ENCODE assay signal across 9 mouse cellular contexts in the genomic region with DNA sequence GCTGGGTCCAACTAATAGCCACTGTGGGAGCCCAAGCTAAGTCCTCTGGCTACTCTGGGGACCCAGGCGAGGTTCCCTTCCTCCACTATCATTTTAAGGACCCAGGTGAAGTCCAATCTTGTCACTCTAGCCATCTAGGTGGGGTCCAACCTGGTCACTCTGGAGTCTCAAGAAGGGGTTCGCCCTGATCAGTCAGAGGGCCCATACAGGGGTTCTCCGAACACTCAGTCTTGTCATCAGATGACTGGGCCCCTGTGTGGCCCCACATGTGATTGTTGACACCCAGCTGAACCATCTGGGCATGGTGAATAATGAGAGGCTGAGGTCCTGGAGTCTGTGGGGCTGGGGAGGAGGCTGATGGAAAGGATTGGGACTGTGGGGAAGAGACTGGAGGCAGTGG. TPM values are rescaled to one million over a fixed set of nuclear protein-coding genes. Genes with fewer than 3 reads are reported as not detected.
DNase-seq lines count a peak whose midpoint lies in the region; ATAC-seq and TF ChIP-seq lines count a peak whose summit lies in the region.
"Had no signal": no experiment of that assay in that cellular context is flagged by ENCODE, and none has a peak within 500 bp of the region (broad histone marks: within the 10 kb centered on the region; RNA-seq: fewer than 3 reads in every experiment).

No protein-coding gene starts in this region.

- no peaks in the 10 kb centered on the region for H3K27me3 ChIP-seq in spleen, adult 2 months (ENCODE audit: control insufficient read depth, insufficient read depth, low read length)
- no peaks in the 10 kb centered on the region for H3K27me3 ChIP-seq in heart, embryonic 11.5 days (ENCODE audit: control insufficient read depth, insufficient read depth, low read length)
- H3K27me3 ChIP-seq in liver, embryonic 11.5 days (replicated peaks; ENCODE audit: control insufficient read depth, insufficient read depth, low read length), result no peaks in the 10 kb centered on the region
- H3K27me3 ChIP-seq in stomach, postnatal 0 days (ENCODE audit: control insufficient read depth, insufficient read depth, low read length), result no peaks in the 10 kb centered on the region

- WGBS in spleen, adult 2 months, result 79% methylated on average over 3 of the region's 3 CpGs
- WGBS in heart, embryonic 11.5 days (ENCODE audit: insufficient replicate concordance), result 73% methylated on average over 3 of the region's 3 CpGs
- WGBS in liver, embryonic 11.5 days, result 74% methylated on average over 3 of the region's 3 CpGs
- WGBS in stomach, postnatal 0 days, result 71% methylated on average over 3 of the region's 3 CpGs

- no peak overlapping the region for H3K4me3 ChIP-seq in spleen, adult 2 months (ENCODE audit: extremely low read depth, insufficient read depth, insufficient read length)
- peak overlapping the region; percentile 36 for H3K4me3 ChIP-seq in heart, embryonic 11.5 days (ENCODE audit: low read depth, low read length)
- H3K4me3 ChIP-seq in liver, embryonic 11.5 days (ENCODE audit: low read depth, low read length), result peak overlapping the region; percentile 41
- H3K4me3 ChIP-seq in stomach, postnatal 0 days (ENCODE audit: low read depth, low read length), result peak overlapping the region; percentile 31; the same call in 1 of the 2 replicates

- ATAC-seq in heart, embryonic 11.5 days (replicated peaks; ENCODE audit: insufficient number of reproducible peaks, low FRiP score, low TSS enrichment), result no peak
- no peak for ATAC-seq in liver, embryonic 11.5 days (replicated peaks; ENCODE audit: low FRiP score)
- ATAC-seq in stomach, postnatal 0 days (ENCODE audit: low FRiP score, low TSS enrichment), result no peak

- peak overlapping the region; percentile 70 for H3K4me2 ChIP-seq in heart, embryonic 11.5 days
- peak overlapping the region; percentile 70 for H3K4me2 ChIP-seq in liver, embryonic 11.5 days
- peak overlapping the region; percentile 47 for H3K4me2 ChIP-seq in stomach, postnatal 0 days (replicated peaks; ENCODE audit: low read depth)

- H3K36me3 ChIP-seq in spleen, adult 2 months (ENCODE audit: control insufficient read depth, insufficient read depth, low read length), result peaks cover 17% of the 10 kb centered on the region
- H3K36me3 ChIP-seq in heart, embryonic 11.5 days (ENCODE audit: control insufficient read depth, insufficient read depth, low read length), result peaks cover 20% of the 10 kb centered on the region
- H3K36me3 ChIP-seq in liver, embryonic 11.5 days (ENCODE audit: control insufficient read depth, insufficient read depth, low read length), result peaks cover 20% of the 10 kb centered on the region
- peaks cover 8% of the 10 kb centered on the region; the same call in 1 of the 2 replicates for H3K36me3 ChIP-seq in stomach, postnatal 0 days (ENCODE audit: control insufficient read depth, insufficient read depth, low read length)

- H3K9ac ChIP-seq in heart, embryonic 11.5 days (ENCODE audit: low read depth, low read length), result peak overlapping the region; percentile 62
- H3K9ac ChIP-seq in liver, embryonic 11.5 days (ENCODE audit: low read depth, low read length), result peak overlapping the region; percentile 69
- H3K9ac ChIP-seq in stomach, postnatal 0 days (ENCODE audit: low read length), result peak overlapping the region; percentile 38; the same call in 1 of the 2 replicates

- H3K27ac ChIP-seq in spleen, adult 2 months (ENCODE audit: insufficient read depth, low read length), result 0 out of 2 replicates have a peak overlapping the region, but pooled peaks have one; percentile 74
- H3K27ac ChIP-seq in heart, embryonic 11.5 days (ENCODE audit: low read depth, low read length), result peak overlapping the region; percentile 67
- peak overlapping the region; percentile 36 for H3K27ac ChIP-seq in liver, embryonic 11.5 days (ENCODE audit: low read depth, low read length)
- peak overlapping the region; percentile 76 for H3K27ac ChIP-seq in stomach, postnatal 0 days (replicated peaks)

- no peak for DNase-seq in spleen, adult 2 months (ENCODE audit: low read depth in 1 of 2, low spot score in 2 of 2)
- DNase-seq in spleen, postnatal 14 days (ENCODE audit: low spot score in 2 of 2), result no peak
- no peak for DNase-seq in liver, embryonic 11.5 days (ENCODE audit: low spot score)
- DNase-seq in stomach, postnatal 0 days (ENCODE audit: low spot score), result peak; percentile 13
- DNase-seq in urinary bladder, postnatal 25 days (ENCODE audit: low spot score), result no peak
- no peak for DNase-seq in layer of hippocampus, adult 9-11 months
- no peak for DNase-seq in cerebellum, adult 18-20 months

- no peaks in the 10 kb centered on the region for H3K9me3 ChIP-seq in heart, embryonic 11.5 days (replicated peaks; ENCODE audit: control insufficient read depth, low read length)
- H3K9me3 ChIP-seq in liver, embryonic 11.5 days (ENCODE audit: control insufficient read depth, low read length), result no peaks in the 10 kb centered on the region
- no peaks in the 10 kb centered on the region for H3K9me3 ChIP-seq in stomach, postnatal 0 days (ENCODE audit: control insufficient read depth, low read length)

- TF ChIP-seq CTCF in spleen, adult 2 months (IDR thresholded peaks at IDR 0.05; ENCODE audit: extremely low read depth, insufficient read depth, insufficient read length, insufficient replicate concordance), result no peak
- TF ChIP-seq CTCF in stomach, postnatal 0 days (IDR thresholded peaks at IDR 0.05; ENCODE audit: low read depth), result no peak

- H3K4me1 ChIP-seq in spleen, adult 2 months (ENCODE audit: control insufficient read depth, insufficient read depth, insufficient read length), result peaks cover 17% of the 10 kb centered on the region; the same call in 1 of the 2 replicates
- H3K4me1 ChIP-seq in heart, embryonic 11.5 days (ENCODE audit: control insufficient read depth, insufficient read depth, low read length), result peaks cover 10% of the 10 kb centered on the region; the same call in 1 of the 2 replicates
- H3K4me1 ChIP-seq in liver, embryonic 11.5 days (replicated peaks; ENCODE audit: control insufficient read depth, insufficient read depth, low read length), result peaks cover 9% of the 10 kb centered on the region
- peaks cover 4% of the 10 kb centered on the region for H3K4me1 ChIP-seq in stomach, postnatal 0 days (replicated peaks; ENCODE audit: control insufficient read depth, insufficient read depth)

- TF ChIP-seq EP300 in stomach, postnatal 0 days (optimal IDR thresholded peaks at IDR 0.05), result no peak

- no peak for TF ChIP-seq POLR2A in spleen, adult 2 months (IDR thresholded peaks at IDR 0.05; ENCODE audit: low read depth, low read length)

RNA-seq across cellular contexts. Expression of a gene that starts 6.8 kb away (rescaled TPM):
- polyA plus RNA-seq in spleen, adult 2 months (2012; rRNA removed), result 20.5 and 21.6 TPM in 2 replicates
- 10.4 and 11.4 TPM in 2 replicates for polyA plus RNA-seq in heart, embryonic 11.5 days (2014; fragmentation: Nextera tagmentation; extraction: Ambion mirVana)
- polyA plus RNA-seq in liver, embryonic 11.5 days (2014; fragmentation: Nextera tagmentation; extraction: Ambion mirVana), result 5.8 and 6.2 TPM in 2 replicates
- polyA plus RNA-seq in stomach, postnatal 0 days (2015; fragmentation: Nextera tagmentation; extraction: Ambion mirVana), result 4.6 and 6.4 TPM in 2 replicates

RNA-seq across cellular contexts. Expression of a gene that starts 13.1 kb away (rescaled TPM):
- polyA plus RNA-seq in spleen, adult 2 months (2012; rRNA removed), result 21.1 and 29.0 TPM in 2 replicates
- polyA plus RNA-seq in heart, embryonic 11.5 days (2014; fragmentation: Nextera tagmentation; extraction: Ambion mirVana), result 17.9 and 19.3 TPM in 2 replicates
- 14.0 and 15.0 TPM in 2 replicates for polyA plus RNA-seq in liver, embryonic 11.5 days (2014; fragmentation: Nextera tagmentation; extraction: Ambion mirVana)
- polyA plus RNA-seq in stomach, postnatal 0 days (2015; fragmentation: Nextera tagmentation; extraction: Ambion mirVana), result 9.6 and 10.0 TPM in 2 replicates

RNA-seq across cellular contexts. Expression of a gene that starts 22.9 kb away (rescaled TPM):
- 13.4 and 17.3 TPM in 2 replicates for polyA plus RNA-seq in spleen, adult 2 months (2012; rRNA removed)
- polyA plus RNA-seq in heart, embryonic 11.5 days (2014; fragmentation: Nextera tagmentation; extraction: Ambion mirVana), result 58.8 and 77.3 TPM in 2 replicates
- polyA plus RNA-seq in liver, embryonic 11.5 days (2014; fragmentation: Nextera tagmentation; extraction: Ambion mirVana), result 48.4 and 53.7 TPM in 2 replicates
- polyA plus RNA-seq in stomach, postnatal 0 days (2015; fragmentation: Nextera tagmentation; extraction: Ambion mirVana), result 65.3 and 67.3 TPM in 2 replicates

RNA-seq across cellular contexts. Expression of a gene that starts 30.3 kb away (rescaled TPM):
- 0.12 TPM in 1 of 2 replicates, not detected in the other for polyA plus RNA-seq in spleen, adult 2 months (2012; rRNA removed)
- not detected in 2 replicates for polyA plus RNA-seq in heart, embryonic 11.5 days (2014; fragmentation: Nextera tagmentation; extraction: Ambion mirVana)
- not detected in 2 replicates for polyA plus RNA-seq in liver, embryonic 11.5 days (2014; fragmentation: Nextera tagmentation; extraction: Ambion mirVana)
- not detected in 2 replicates for polyA plus RNA-seq in stomach, postnatal 0 days (2015; fragmentation: Nextera tagmentation; extraction: Ambion mirVana)
- polyA plus RNA-seq: brain, embryonic 14.5 days had no signal

RNA-seq across cellular contexts. Expression of a gene that starts 33.4 kb away (rescaled TPM):
- polyA plus RNA-seq in spleen, adult 2 months (2012; rRNA removed), result 16.5 and 23.9 TPM in 2 replicates
- 53.0 and 62.4 TPM in 2 replicates for polyA plus RNA-seq in heart, embryonic 11.5 days (2014; fragmentation: Nextera tagmentation; extraction: Ambion mirVana)
- 172 and 182 TPM in 2 replicates for polyA plus RNA-seq in liver, embryonic 11.5 days (2014; fragmentation: Nextera tagmentation; extraction: Ambion mirVana)
- 18.4 and 19.5 TPM in 2 replicates for polyA plus RNA-seq in stomach, postnatal 0 days (2015; fragmentation: Nextera tagmentation; extraction: Ambion mirVana)
